25 mouse cellular contexts compared by ENCODE assay signal in the genomic region with DNA sequence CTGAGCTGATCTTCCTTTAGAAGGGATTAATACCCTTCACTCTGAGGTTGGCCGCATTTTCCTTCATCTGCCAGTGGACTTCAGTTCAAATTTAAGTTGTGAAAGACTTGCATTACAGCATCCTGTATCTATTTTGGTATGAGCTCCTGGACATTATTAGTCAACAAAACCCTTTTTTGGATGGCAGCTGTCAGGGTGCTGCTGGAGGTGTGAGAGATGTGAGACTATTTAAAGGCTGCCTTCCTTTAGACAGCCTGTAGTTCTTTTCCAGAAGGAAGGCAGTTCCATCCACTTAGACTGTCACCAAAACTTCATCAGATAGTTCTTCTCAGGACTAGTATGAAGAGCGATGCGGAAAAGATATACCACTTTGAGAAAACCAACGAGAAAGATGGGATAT. TPM values are rescaled to one million over a fixed set of nuclear protein-coding genes. Genes with fewer than 3 reads are reported as not detected.
DNase-seq lines count a peak whose midpoint lies in the region; ATAC-seq lines count a peak whose summit lies in the region.
"Had no signal": no experiment of that assay in that cellular context is flagged by ENCODE, and none has a peak within 500 bp of the region (broad histone marks: within the 10 kb centered on the region; RNA-seq: fewer than 3 reads in every experiment).

No protein-coding gene starts in this region.

- peak overlapping the region; percentile 36 for H3K4me2 ChIP-seq in heart, embryonic 15.5 days
- H3K4me2 ChIP-seq: embryonic facial prominence, embryonic 15.5 days; hindbrain, embryonic 14.5 days; intestine, embryonic 15.5 days had no signal

- peak overlapping the region; percentile 73 for H3K27ac ChIP-seq in heart, embryonic 10.5 days
- H3K27ac ChIP-seq in heart, embryonic 15.5 days = peak overlapping the region; percentile 52
- H3K27ac ChIP-seq: embryonic facial prominence, embryonic 15.5 days; forebrain, embryonic 10.5 days; hindbrain, embryonic 14.5 days; intestine, embryonic 15.5 days had no signal

- peaks cover 5% of the 10 kb centered on the region; the same call in 1 of the 2 replicates for H3K4me1 ChIP-seq in heart, embryonic 10.5 days
- peaks cover 4% of the 10 kb centered on the region; the same call in 1 of the 2 replicates for H3K4me1 ChIP-seq in heart, embryonic 15.5 days (replicated peaks)
- H3K4me1 ChIP-seq: embryonic facial prominence, embryonic 15.5 days; intestine, embryonic 15.5 days had no signal

- ATAC-seq in frontal cortex, adult (ENCODE audit: low TSS enrichment) = peak; percentile 55; the same call in 1 of the 2 replicates
- peak; percentile 69 for ATAC-seq in heart, embryonic 15.5 days (replicated peaks; ENCODE audit: insufficient number of reproducible peaks, insufficient read depth, low FRiP score, low read depth)
- ATAC-seq: CD4-positive, CD25-positive, alpha-beta regulatory T cell, adult 4 months; forebrain, embryonic 14.5 days; intestine, embryonic 15.5 days had no signal

- peak overlapping the region; percentile 39 for H3K4me3 ChIP-seq in heart, embryonic 10.5 days
- H3K4me3 ChIP-seq in heart, embryonic 15.5 days = peak overlapping the region; percentile 8; the same call in 1 of the 2 replicates
- H3K4me3 ChIP-seq: embryonic facial prominence, embryonic 15.5 days; erythroblast, embryonic 14.5 days; forebrain, embryonic 10.5 days; intestine, embryonic 15.5 days had no signal

- H3K36me3 ChIP-seq in heart, embryonic 10.5 days = no peaks in the 10 kb centered on the region
- no peaks in the 10 kb centered on the region for H3K36me3 ChIP-seq in heart, embryonic 15.5 days
- H3K36me3 ChIP-seq: embryonic facial prominence, embryonic 15.5 days; forebrain, embryonic 10.5 days; G1E; intestine, embryonic 15.5 days had no signal

- no peak overlapping the region for H3K9ac ChIP-seq in heart, embryonic 15.5 days
- H3K9ac ChIP-seq: embryonic facial prominence, embryonic 15.5 days; hindbrain, embryonic 14.5 days; intestine, embryonic 15.5 days had no signal

- H3K9me3 ChIP-seq in heart, embryonic 10.5 days = no peaks in the 10 kb centered on the region
- no peaks in the 10 kb centered on the region for H3K9me3 ChIP-seq in heart, embryonic 15.5 days (replicated peaks)
- H3K9me3 ChIP-seq: embryonic facial prominence, embryonic 15.5 days; forebrain, embryonic 10.5 days; G1E; intestine, embryonic 15.5 days had no signal

- WGBS in heart, embryonic 10.5 days = 51% methylated on average over 4 of the region's 4 CpGs
- WGBS in heart, embryonic 15.5 days = 45% methylated on average over 4 of the region's 4 CpGs

- no peak for DNase-seq in frontal cortex, postnatal 36 days (ENCODE audit: low spot score in 2 of 2)
- DNase-seq in heart, embryonic 10.5 days (ENCODE audit: low spot score) = no peak
- no peak for DNase-seq in heart, adult 8-10 months (ENCODE audit: low spot score)
- DNase-seq in skeletal muscle tissue, adult 2 months (ENCODE audit: low read depth, low spot score) = peak; percentile 3
- no peak for DNase-seq in left cerebral cortex, postnatal 10 days (ENCODE audit: extremely low spot score in 1 of 2, low spot score in 2 of 2)
- DNase-seq: adrenal gland, adult 8-10 months; adrenal gland, postnatal 36 days; B cell, adult 2 months; cerebellum, adult 11 months; cerebellum, adult 8-10 months; cerebellum, postnatal 14 days; embryo, embryonic 11 days; gastrocnemius, postnatal 10 days; kidney, adult 18-20 months had no signal

- intact Hi-C loops in left cerebral cortex, postnatal 10 days (cut with DNase I) = no loop called here

- no peaks in the 10 kb centered on the region for H3K27me3 ChIP-seq in heart, embryonic 10.5 days (ENCODE audit: insufficient read depth, poor library complexity, severe bottlenecking)
- H3K27me3 ChIP-seq in heart, embryonic 15.5 days = no peaks in the 10 kb centered on the region
- H3K27me3 ChIP-seq: embryonic facial prominence, embryonic 15.5 days; intestine, embryonic 15.5 days had no signal

RNA-seq across cellular contexts. Expression of a gene that starts 10.8 kb away (rescaled TPM):
- polyA plus RNA-seq in heart, embryonic 10.5 days (2016; fragmentation: Nextera tagmentation; extraction: Ambion mirVana) = 107 and 165 TPM in 2 replicates
- total RNA-seq in heart, adult 8-10 months (2022) = 10 to 100 TPM in 2 of 4 experiments, 1 to 10 TPM in 2; 8.2 to 11.9 (median 9.6) TPM
- 40.7 and 43.1 TPM in 2 replicates for polyA plus RNA-seq in heart, embryonic 15.5 days (2015; fragmentation: Nextera tagmentation; extraction: Ambion mirVana)
- total RNA-seq in left cerebral cortex, postnatal 10 days (2021) = 10 to 100 TPM; 28.4 to 28.5 TPM
- total RNA-seq: common myeloid progenitor, adult 5-6 weeks had no signal
- polyA plus RNA-seq: CD4-positive, CD25-positive, alpha-beta regulatory T cell, adult 4 months; erythroblast, embryonic 14.5 days; G1E had no signal
